Mouse (Mus musculus): ENCODE results near the gene Pcca. TPM values are rescaled to one million over a fixed set of nuclear protein-coding genes. Genes with fewer than 3 reads are reported as not detected.

Gene Pcca
- polyA plus RNA-seq, 1 experiment, result 24.8 TPM

DNA sequence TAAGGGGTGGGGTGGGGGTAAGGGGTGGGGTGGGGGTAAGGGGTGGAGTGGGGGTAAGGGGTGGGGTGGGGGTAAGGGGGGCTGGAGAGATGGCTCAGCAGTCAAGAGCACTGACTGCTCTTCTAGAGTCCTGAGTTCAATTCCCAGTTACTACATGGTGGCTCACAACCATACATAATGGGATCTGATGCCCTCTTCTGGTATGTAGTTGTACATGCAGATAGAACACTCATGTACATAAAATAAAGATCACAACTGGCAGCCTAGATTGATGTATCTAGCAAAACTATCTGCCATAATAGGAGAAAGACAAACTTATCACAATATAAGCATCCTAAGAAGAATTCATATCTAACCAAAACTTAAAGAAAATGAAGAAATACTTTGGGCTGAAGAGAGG, 364.4 kb downstream of the Pcca start:
- H3K4me3 ChIP-seq (replicated peaks; ENCODE audit: control insufficient read depth, low read depth, low read length), result no peak overlapping the region
- TF ChIP-seq CTCF (IDR thresholded peaks at IDR 0.05; ENCODE audit: control insufficient read depth, insufficient read depth, low read length) (no peak), POLR2A (IDR thresholded peaks at IDR 0.05; ENCODE audit: borderline replicate concordance, control insufficient read depth, low read depth, low read length) (no peak)
- H3K27ac ChIP-seq (ENCODE audit: control insufficient read depth, insufficient read depth, low read depth, low read length, poor library complexity), result no peak overlapping the region
- H3K4me1 ChIP-seq (ENCODE audit: control insufficient read depth, insufficient read depth, low read length), result no peaks in the 10 kb centered on the region

DNA sequence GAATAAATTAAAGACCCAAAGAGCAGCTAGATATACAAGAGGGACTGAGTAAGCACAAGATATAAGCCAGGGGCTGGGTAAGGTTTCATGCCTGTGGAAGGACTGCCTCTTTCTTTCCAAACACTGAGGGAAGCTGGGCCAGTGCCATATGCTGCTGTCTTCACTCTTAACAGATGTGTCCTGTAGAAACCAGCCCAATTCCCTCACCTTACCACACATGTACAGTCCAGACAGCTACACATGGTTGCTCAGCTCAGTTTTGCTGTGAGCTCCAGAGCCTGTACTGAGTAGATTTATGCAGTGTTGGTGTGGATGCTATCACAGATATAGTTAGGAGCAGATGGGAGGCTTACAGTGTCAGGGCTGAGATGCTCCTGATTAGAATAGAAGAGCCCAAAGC, 366.6 kb downstream of the Pcca start:
- H3K4me3 ChIP-seq (replicated peaks; ENCODE audit: control insufficient read depth, low read depth, low read length), result no peak overlapping the region
- TF ChIP-seq CTCF (IDR thresholded peaks at IDR 0.05; ENCODE audit: control insufficient read depth, insufficient read depth, low read length) (no peak), POLR2A (IDR thresholded peaks at IDR 0.05; ENCODE audit: borderline replicate concordance, control insufficient read depth, low read depth, low read length) (no peak)
- no peaks in the 10 kb centered on the region for H3K4me1 ChIP-seq (ENCODE audit: control insufficient read depth, insufficient read depth, low read length)
- H3K27ac ChIP-seq (ENCODE audit: control insufficient read depth, insufficient read depth, low read depth, low read length, poor library complexity), result no peak overlapping the region

DNA sequence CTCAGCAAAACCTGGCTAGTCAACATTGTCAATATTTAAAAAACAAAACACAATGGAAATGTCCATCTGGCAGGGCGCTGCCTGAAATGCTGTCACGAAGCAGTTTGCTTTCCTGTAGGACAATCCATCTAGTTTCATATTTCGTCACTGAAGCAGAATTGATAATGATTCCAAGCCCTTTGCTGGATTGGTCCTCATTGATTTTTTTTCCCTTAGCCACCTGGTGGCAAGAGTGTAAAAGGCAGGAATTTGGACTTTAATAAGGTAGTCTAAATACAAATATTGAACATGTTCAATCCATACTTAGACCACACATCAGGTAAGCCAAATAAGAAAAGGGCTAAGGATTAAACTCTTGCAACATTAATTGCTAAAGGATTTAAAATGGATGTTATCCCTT, 367.1 kb downstream of the Pcca start:
- no peak for TF ChIP-seq POLR2A (IDR thresholded peaks at IDR 0.05; ENCODE audit: borderline replicate concordance, control insufficient read depth, low read depth, low read length)
- no peak for TF ChIP-seq CTCF (IDR thresholded peaks at IDR 0.05; ENCODE audit: control insufficient read depth, insufficient read depth, low read length)
- 80% methylated on average over 3 of the region's 3 CpGs for WGBS
- no peak overlapping the region for H3K27ac ChIP-seq (ENCODE audit: control insufficient read depth, insufficient read depth, low read depth, low read length, poor library complexity)
- no peak overlapping the region for H3K4me3 ChIP-seq (replicated peaks; ENCODE audit: control insufficient read depth, low read depth, low read length)
- no peaks in the 10 kb centered on the region for H3K4me1 ChIP-seq (ENCODE audit: control insufficient read depth, insufficient read depth, low read length)

DNA sequence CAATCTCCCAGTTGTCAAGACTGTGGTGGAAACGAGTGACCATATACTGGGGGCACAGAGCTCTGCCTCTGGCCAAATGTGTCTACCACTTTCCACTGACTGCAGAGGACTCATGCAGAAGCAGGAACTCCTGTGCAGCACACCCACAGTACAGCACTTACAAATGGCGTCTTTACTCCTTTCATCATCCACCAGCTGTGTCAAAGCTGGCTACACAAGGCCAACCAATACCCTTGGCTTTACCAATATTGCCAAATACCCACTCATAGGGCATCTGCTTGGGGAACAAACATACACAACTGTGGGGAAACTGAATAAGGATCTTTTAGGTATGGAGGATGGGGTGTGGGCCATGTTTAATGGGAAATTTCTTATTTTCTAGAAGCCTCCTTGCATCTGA, 367.6 kb downstream of the Pcca start:
- Histone ChIP-seq H3K27ac (ENCODE audit: control insufficient read depth, insufficient read depth, low read depth, low read length, poor library complexity) (no peak overlapping the region), H3K4me3 (replicated peaks; ENCODE audit: control insufficient read depth, low read depth, low read length) (no peak overlapping the region), H3K4me1 (ENCODE audit: control insufficient read depth, insufficient read depth, low read length) (no peaks in the 10 kb centered on the region)
- TF ChIP-seq CTCF (IDR thresholded peaks at IDR 0.05; ENCODE audit: control insufficient read depth, insufficient read depth, low read length), result no peak
- no peak for TF ChIP-seq POLR2A (IDR thresholded peaks at IDR 0.05; ENCODE audit: borderline replicate concordance, control insufficient read depth, low read depth, low read length)
- WGBS, result 69% methylated on average over 2 of the region's 2 CpGs

DNA sequence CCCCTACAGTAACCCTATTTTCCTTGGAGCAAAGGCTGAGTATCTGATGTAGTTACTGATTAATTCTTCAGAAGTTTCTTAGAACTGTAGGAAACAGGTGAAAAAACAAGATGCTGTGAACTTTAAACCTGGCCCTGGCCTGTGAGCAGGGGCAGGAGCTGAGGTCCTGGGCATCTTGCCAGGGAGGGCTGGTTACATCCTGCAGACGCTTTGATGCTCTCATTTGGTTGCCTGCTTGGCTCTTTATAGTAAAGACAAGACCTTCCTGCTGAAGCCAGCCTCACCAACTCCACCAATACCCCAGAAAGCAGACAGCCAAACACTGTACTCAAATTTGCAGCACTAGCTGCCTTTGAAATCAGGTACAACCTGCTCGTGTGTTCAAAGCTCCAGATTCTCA, 368.0 kb downstream of the Pcca start:
- WGBS, result 44% methylated on average over 2 of the region's 2 CpGs
- no peaks in the 10 kb centered on the region for H3K4me1 ChIP-seq (ENCODE audit: control insufficient read depth, insufficient read depth, low read length)
- H3K4me3 ChIP-seq (replicated peaks; ENCODE audit: control insufficient read depth, low read depth, low read length), result no peak overlapping the region
- TF ChIP-seq POLR2A (IDR thresholded peaks at IDR 0.05; ENCODE audit: borderline replicate concordance, control insufficient read depth, low read depth, low read length) (no peak), CTCF (IDR thresholded peaks at IDR 0.05; ENCODE audit: control insufficient read depth, insufficient read depth, low read length) (no peak)
- no peak overlapping the region for H3K27ac ChIP-seq (ENCODE audit: control insufficient read depth, insufficient read depth, low read depth, low read length, poor library complexity)

DNA sequence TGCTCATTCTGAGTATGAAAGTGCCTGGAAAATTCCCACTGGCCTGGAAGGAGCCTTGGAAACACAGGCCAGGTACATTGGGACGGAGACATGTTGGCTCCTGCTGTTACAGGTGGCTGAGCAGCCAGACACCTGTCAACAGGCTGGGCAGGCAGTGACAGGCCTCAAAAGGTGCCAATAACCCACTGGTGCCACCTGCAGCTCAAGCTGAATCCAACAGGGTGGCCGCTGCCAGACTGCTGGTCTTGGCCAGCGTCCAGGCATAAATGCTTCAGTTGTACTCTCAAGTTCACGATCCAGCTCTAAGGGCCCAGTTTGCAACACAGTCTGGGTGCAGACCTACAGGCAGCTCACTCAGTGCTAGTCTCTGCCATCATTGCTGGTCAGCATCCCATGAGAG, 368.8 kb downstream of the Pcca start:
- Histone ChIP-seq H3K4me1 (ENCODE audit: control insufficient read depth, insufficient read depth, low read length) (no peaks in the 10 kb centered on the region), H3K27ac (ENCODE audit: control insufficient read depth, insufficient read depth, low read depth, low read length, poor library complexity) (no peak overlapping the region), H3K4me3 (replicated peaks; ENCODE audit: control insufficient read depth, low read depth, low read length) (no peak overlapping the region)
- TF ChIP-seq CTCF (IDR thresholded peaks at IDR 0.05; ENCODE audit: control insufficient read depth, insufficient read depth, low read length), result no peak
- TF ChIP-seq POLR2A (IDR thresholded peaks at IDR 0.05; ENCODE audit: borderline replicate concordance, control insufficient read depth, low read depth, low read length), result no peak
- 58% methylated on average over 4 of the region's 4 CpGs for WGBS

DNA sequence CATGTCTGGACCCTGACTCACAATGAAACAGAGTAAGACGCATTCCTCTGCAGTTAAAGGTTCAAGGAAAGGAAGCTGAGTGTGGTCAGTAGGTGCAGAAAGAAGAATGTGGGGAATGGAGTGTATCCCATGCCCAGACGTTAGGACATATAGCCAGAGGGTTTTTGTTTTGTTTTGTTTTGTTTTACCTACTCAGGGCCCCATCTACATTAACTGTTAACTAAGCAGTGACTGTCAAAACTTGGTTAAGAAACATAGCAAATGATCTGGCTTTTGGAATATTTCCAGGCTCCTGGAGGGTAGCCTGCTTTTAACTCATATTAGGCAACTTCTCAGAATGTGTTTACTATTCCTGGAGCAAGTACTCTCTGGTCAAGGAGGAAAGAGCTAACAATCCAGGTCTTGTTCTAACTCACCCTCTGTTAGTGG, 369.8 kb downstream of the Pcca start:
- no peak overlapping the region for H3K27ac ChIP-seq (ENCODE audit: control insufficient read depth, insufficient read depth, low read depth, low read length, poor library complexity)
- H3K4me1 ChIP-seq (ENCODE audit: control insufficient read depth, insufficient read depth, low read length), result no peaks in the 10 kb centered on the region
- H3K4me3 ChIP-seq (replicated peaks; ENCODE audit: control insufficient read depth, low read depth, low read length), result no peak overlapping the region
- WGBS, result 76% methylated on average over 2 of the region's 2 CpGs
- TF ChIP-seq POLR2A (IDR thresholded peaks at IDR 0.05; ENCODE audit: borderline replicate concordance, control insufficient read depth, low read depth, low read length) (no peak), CTCF (IDR thresholded peaks at IDR 0.05; ENCODE audit: control insufficient read depth, insufficient read depth, low read length) (no peak)

DNA sequence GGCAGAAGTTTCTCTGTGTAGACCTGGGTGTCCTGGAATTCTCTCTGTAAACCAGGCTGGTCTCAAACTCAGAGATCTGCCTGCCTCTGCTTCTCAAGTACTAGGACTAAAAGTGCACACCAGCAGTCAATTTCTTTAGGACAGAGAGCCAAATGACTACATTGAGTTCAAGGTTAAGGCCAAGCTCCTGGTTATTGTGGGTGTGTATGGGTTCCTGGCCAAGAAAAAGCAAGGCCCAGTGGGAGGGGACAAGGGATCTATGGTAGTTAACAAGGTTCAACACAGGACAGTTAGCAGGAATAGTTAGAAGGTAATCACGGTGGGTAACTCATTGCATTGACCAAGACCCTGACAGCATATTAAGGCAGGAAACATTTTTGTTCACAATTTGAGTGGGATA, 370.9 kb downstream of the Pcca start:
- TF ChIP-seq CTCF (IDR thresholded peaks at IDR 0.05; ENCODE audit: control insufficient read depth, insufficient read depth, low read length) (no peak), POLR2A (IDR thresholded peaks at IDR 0.05; ENCODE audit: borderline replicate concordance, control insufficient read depth, low read depth, low read length) (no peak)
- WGBS, result 82% methylated on average over 1 of the region's 1 CpGs
- no peak overlapping the region for H3K4me3 ChIP-seq (replicated peaks; ENCODE audit: control insufficient read depth, low read depth, low read length)
- no peaks in the 10 kb centered on the region for H3K4me1 ChIP-seq (ENCODE audit: control insufficient read depth, insufficient read depth, low read length)
- no peak overlapping the region for H3K27ac ChIP-seq (ENCODE audit: control insufficient read depth, insufficient read depth, low read depth, low read length, poor library complexity)

DNA sequence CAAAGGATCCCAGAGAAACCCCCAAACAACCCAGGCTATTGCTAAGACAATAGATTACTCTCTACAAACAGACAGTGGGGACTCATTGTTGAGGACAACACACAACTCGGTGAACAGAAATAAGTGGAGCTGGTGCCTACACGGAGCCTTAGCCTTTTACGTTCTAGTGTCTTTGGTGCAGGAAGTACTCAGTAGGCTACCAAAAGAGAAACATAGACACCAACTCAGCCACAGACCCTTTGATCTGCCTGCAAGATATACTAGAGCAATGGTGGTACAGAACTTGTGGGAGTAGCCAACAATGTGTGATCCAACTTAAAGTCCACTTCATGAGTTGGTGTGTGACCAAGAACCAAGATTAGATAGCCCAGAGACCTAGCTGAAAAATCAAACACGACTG, 374.0 kb downstream of the Pcca start:
- H3K4me1 ChIP-seq (ENCODE audit: control insufficient read depth, insufficient read depth, low read length), result no peaks in the 10 kb centered on the region
- H3K4me3 ChIP-seq (replicated peaks; ENCODE audit: control insufficient read depth, low read depth, low read length), result no peak overlapping the region
- TF ChIP-seq POLR2A (IDR thresholded peaks at IDR 0.05; ENCODE audit: borderline replicate concordance, control insufficient read depth, low read depth, low read length), result no peak
- no peak for TF ChIP-seq CTCF (IDR thresholded peaks at IDR 0.05; ENCODE audit: control insufficient read depth, insufficient read depth, low read length)
- WGBS, result 86% methylated on average over 4 of the region's 4 CpGs
- no peak overlapping the region for H3K27ac ChIP-seq (ENCODE audit: control insufficient read depth, insufficient read depth, low read depth, low read length, poor library complexity)

Measured in bone marrow, adult 2 months (tissue).